Mouse (Mus musculus) C2C12 (cell line): ENCODE measurements around the gene Bysl. TPM values are rescaled to one million over a fixed set of nuclear protein-coding genes. Genes with fewer than 3 reads are reported as not detected.

Experiments
- H3K27me3 ChIP-seq: one replicate; pipeline ENCODE4 v1.6.1; 2011; ENCODE audit not compliant: control insufficient read depth, insufficient read depth, insufficient read length
- H3K36me3 ChIP-seq: one replicate; pipeline ENCODE4 v1.6.1; 2011; ENCODE audit not compliant: control insufficient read depth, insufficient read depth
- H3K4me3 ChIP-seq: one replicate; pipeline ENCODE4 v1.5.1; 2011; ENCODE audit warnings: mild to moderate bottlenecking, control low read depth; ENCODE audit not compliant: poor library complexity, insufficient read depth, severe bottlenecking
- H3K79me2 ChIP-seq: one replicate; pipeline ENCODE4 v1.6.1; 2011; ENCODE audit not compliant: control insufficient read depth, insufficient read depth
- H3K79me3 ChIP-seq: one replicate; pipeline ENCODE4 v1.6.1; 2011; ENCODE audit warnings: low read depth, control low read depth
- H3ac ChIP-seq: one replicate; pipeline ENCODE3; 2011; ENCODE audit warnings: low read depth; ENCODE audit not compliant: control insufficient read depth, insufficient read length
- CEBPB ChIP-seq: IDR thresholded peaks from one replicate; pipeline ENCODE4 v1.6.1; 2011; ENCODE audit warnings: low read depth, mild to moderate bottlenecking, control low read depth, moderate library complexity
- CTCF ChIP-seq: IDR thresholded peaks from one replicate; pipeline ENCODE4 v1.5.1; 2011; ENCODE audit not compliant: control insufficient read depth, insufficient read depth, insufficient read length
- FOSL1 ChIP-seq: IDR thresholded peaks from one replicate; pipeline ENCODE4 v1.8.0; 2011; ENCODE audit warnings: mild to moderate bottlenecking, low read length; ENCODE audit not compliant: poor library complexity, insufficient read depth, severe bottlenecking
- MAX ChIP-seq: IDR thresholded peaks from one replicate; pipeline ENCODE4 v1.6.1; 2011; ENCODE audit warnings: mild to moderate bottlenecking, control low read depth
- MYOD1 ChIP-seq: IDR thresholded peaks from one replicate; pipeline ENCODE4 v1.6.1; 2011; ENCODE audit warnings: low read depth; ENCODE audit not compliant: control insufficient read depth, insufficient read length
- MYOG ChIP-seq: IDR thresholded peaks from one replicate; pipeline ENCODE4 v1.6.1; 2011; ENCODE audit not compliant: control insufficient read depth, insufficient read length; ENCODE audit errors: extremely low read depth
- USF1 ChIP-seq: IDR thresholded peaks from one replicate; pipeline ENCODE4 v1.6.1; 2011; ENCODE audit warnings: low read depth, mild to moderate bottlenecking, control low read depth, moderate library complexity
- polyA plus RNA-seq: library from polyadenylated mRNA; unstranded; fragments of >200 nt; fragmentation: generic; extraction: Trizol; gene quantifications from one replicate; pipeline ENCODE4 v1.2.1, GENCODE M21; 2012; ENCODE audit warnings: missing spikeins

Bysl gene
- polyA plus RNA-seq, 1 experiment = 42.6 TPM

DNA sequence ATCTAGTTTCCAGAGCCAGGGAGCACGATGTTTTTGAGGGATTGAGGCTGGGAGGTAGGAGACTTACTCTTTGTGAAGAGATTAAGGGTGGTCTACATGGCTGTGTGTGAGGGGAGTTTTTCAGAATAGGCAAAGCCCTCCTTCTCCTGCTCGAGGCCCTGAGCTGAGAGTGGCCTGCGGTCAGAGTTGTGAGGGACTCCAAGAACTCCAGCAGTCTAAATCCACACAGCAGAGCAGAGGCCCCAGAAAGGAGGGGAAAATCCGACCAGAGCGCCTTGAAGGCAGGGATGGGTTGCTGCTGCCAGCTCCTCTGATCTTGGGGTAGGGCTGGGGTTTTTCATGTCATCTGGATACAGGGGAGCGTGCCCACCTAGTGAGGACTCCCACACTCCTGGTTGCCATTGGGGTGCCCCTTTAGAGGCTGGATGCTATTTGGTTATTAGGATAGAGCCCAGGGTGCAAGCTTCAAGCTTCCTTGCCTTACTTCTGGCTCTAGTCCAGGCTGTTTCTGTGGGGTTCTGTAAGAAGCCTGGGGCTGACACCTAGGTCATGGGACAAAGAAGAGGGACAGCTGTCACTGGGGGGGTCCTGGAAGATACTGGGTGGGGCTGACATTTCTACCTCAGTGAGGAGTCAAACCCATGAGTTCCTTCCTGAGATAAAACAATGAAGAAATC lies 15.0 kb downstream of the Bysl start:
- Histone ChIP-seq H3K27me3 (no peaks in the 10 kb centered on the region), H3K79me2 (peaks cover 34% of the 10 kb centered on the region), H3ac (peak overlapping the region; percentile 69), H3K4me3 (peak overlapping the region; percentile 2), H3K79me3 (peaks cover 24% of the 10 kb centered on the region), H3K36me3 (peaks cover 40% of the 10 kb centered on the region)
- TF ChIP-seq MYOD1 (no peak), MYOG (no peak), CEBPB (no peak), FOSL1 (no peak), MAX (no peak), CTCF (no peak), USF1 (no peak)

DNA sequence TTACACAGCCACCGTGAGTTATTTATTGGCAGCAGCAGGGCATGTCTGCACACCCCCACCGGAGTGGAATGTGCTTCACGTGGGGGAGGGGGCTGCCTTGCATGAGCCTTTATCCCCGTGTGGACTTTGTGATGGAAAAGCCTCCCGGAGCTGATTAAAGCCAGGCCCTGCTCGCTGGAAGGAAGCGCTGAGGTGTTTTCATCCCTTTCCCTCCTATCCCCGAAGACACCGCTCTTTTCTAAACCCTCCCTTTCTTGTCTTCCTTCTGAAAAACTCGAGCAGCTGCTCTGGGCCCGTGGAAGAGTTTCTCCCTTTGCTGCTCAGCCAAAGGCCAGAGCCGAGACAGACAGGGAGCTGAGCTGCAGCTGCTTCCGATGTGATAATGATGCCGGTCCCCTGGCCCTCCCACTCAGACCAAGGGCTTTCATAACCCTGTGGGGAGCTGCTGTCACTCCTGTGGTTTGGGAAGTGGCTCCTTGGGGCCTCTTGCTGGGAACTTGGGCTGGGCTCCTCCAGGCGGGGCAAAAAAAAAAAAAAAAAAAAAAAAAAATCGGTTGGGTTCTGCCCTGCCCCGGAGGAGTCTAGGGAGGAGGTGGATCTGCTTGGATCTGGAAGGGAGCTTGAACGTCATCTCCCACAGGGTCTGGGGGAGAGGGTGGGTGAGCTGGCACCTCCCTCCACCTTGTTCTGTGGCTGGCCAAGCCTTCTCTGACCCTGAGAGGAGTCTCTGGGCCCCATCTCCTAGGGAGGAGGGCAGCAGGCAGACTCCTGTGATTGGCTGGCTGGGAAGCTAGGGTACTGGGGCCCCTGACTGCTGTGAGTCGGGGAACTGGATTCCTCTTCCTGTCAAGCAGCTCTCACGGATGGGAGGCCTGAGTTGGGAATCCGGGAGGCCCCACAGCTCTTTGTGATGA lies 15.8 kb downstream of the Bysl start:
- H3K79me3 ChIP-seq = peaks cover 24% of the 10 kb centered on the region
- peak overlapping the region; percentile 84 for H3K4me3 ChIP-seq
- peaks cover 32% of the 10 kb centered on the region for H3K36me3 ChIP-seq
- TF ChIP-seq CTCF (no peak), USF1 (no peak), CEBPB (peak; percentile 28), FOSL1 (no peak), MYOD1 (peak; percentile 76), MYOG (no peak), MAX (no peak)
- no peaks in the 10 kb centered on the region for H3K27me3 ChIP-seq
- peaks cover 34% of the 10 kb centered on the region for H3K79me2 ChIP-seq
- peak overlapping the region; percentile 69 for H3ac ChIP-seq

DNA sequence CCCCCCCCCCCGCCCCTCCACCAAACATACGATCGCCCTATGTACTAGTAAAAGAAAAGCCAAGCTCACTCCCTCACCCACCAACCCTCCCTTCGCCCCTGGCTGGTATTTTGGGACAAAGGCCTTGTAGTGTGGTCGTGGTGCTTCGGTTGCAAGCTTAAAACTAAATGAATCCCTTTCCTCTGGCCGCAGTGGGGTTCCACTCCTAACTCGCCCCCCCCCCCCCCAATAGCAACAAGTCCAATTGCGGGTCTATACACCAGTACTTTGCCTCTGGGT lies 16.4 kb downstream of the Bysl start:
- TF ChIP-seq USF1 = no peak
- TF ChIP-seq MYOG = no peak
- no peak for TF ChIP-seq FOSL1
- H3K36me3 ChIP-seq = peaks cover 27% of the 10 kb centered on the region
- peaks cover 24% of the 10 kb centered on the region for H3K79me3 ChIP-seq
- H3K79me2 ChIP-seq = peaks cover 34% of the 10 kb centered on the region
- H3K4me3 ChIP-seq = peak overlapping the region; percentile 84
- H3K27me3 ChIP-seq = no peaks in the 10 kb centered on the region
- H3ac ChIP-seq = peak overlapping the region; percentile 64

DNA sequence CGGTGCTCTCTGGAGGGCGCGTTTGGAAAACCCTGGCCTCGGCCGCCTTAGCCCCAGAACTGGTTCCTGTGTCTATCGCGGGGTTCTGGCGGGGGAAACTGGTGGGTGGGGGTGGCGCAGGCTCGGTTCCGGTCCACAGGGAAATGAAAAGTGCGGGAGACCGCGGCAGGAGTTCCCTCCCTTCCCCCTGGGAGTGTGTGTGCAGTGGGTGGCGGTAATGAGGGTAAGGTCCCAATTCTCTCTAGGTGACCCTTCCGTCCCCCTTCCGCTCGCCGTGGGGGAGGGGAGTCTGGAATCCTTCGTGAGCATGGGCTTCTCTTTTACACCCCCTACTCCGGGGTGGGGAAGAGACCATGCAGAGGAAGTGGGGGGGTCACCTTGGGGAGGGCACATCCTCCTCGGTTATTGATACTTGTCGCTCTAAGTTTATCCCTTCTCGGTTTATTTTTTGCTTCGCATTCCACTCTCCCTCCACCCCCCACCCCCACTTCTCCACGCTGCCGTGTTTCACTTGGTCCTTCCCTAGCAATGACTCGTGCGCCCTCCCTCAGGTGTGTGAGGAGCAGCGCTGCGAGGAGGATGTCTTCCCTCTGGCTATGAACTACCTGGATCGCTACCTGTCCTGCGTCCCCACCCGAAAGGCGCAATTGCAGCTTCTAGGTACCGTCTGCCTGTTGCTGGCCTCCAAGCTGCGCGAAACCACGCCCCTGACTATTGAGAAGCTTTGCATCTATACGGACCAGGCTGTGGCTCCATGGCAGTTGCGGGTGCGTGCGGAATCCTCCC lies 16.9 kb downstream of the Bysl start:
- Histone ChIP-seq H3K4me3 (peak overlapping the region; percentile 84), H3ac (peak overlapping the region; percentile 85), H3K79me3 (peaks cover 24% of the 10 kb centered on the region), H3K27me3 (no peaks in the 10 kb centered on the region), H3K79me2 (peaks cover 34% of the 10 kb centered on the region), H3K36me3 (peaks cover 23% of the 10 kb centered on the region)
- no peak for TF ChIP-seq USF1
- no peak for TF ChIP-seq CTCF
- TF ChIP-seq CEBPB = no peak

DNA sequence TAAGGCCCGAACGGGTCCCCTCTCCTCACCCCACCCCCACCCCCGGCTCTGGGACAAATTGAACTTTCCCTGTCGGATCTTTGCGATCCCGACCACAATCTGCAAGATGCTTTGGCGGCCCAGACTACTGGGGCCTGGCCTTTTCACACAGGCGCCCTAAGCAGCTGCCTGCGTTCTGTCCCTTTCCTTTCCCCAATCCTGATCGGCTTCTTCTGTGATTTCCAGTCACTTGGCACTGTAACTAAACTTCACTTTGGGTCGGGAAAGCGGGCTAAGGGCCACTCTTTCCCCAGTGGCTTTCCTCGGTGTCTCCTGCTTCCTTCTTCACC lies 17.5 kb downstream of the Bysl start:
- Histone ChIP-seq H3ac (peak overlapping the region; percentile 85), H3K4me3 (peak overlapping the region; percentile 84), H3K79me3 (peaks cover 24% of the 10 kb centered on the region), H3K79me2 (peaks cover 34% of the 10 kb centered on the region), H3K36me3 (peaks cover 17% of the 10 kb centered on the region), H3K27me3 (no peaks in the 10 kb centered on the region)
- TF ChIP-seq FOSL1 (no peak), CEBPB (no peak), MYOG (no peak), USF1 (no peak), MYOD1 (no peak), CTCF (no peak), MAX (no peak)
